Mouse (Mus musculus) spleen, postnatal 4 days (tissue): Measurements from ENCODE around the gene Snx1.

Experiments
- DNase-seq, 2 experiments: peaks; one replicate each; pipeline ENCODE4 v3.0.0; 2022; ENCODE audit warnings: low spot score in 2 of 2

Snx1 gene

DNA sequence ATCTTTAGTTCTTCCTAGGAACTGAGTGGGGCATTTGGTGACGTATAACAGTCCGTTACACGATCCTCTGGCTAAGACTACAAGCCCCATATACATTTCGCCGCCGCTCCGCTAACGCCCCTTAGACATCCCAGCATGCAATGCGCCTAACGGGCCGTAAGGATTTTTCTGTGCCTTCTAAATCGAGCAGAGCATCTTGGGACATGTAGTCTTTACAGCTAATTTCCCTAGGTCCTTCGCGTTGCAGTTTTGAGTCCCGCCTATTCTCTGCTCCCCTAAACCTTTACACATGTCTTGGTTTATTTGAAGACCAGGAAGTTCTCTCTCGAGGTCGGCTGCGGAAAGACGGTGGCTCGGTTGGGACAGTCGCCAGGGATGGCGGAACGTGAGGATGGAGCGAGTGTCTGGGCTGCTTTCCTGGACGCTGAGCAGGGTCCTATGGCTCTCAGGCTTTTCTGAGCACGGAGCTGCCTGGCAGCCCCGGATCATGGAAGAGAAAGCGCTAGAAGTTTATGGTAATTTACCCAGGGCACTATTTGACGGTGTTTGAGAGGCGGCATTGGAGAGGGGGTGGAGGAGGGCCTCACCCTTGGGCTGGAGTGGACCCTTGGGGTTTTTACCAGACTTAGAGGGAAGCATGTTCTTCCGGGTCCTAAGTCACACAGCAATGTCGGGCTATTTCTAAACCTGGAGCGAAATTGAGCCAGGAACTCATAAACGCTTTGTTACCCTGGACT is at the start of gene Snx1, which contains the start of gene Ciao2a:
TSS of gene Snx1 (minus strand) at position 132 of the 737 bp plus-strand sequence.
TSS of gene Ciao2a (plus strand) at position 156 of the 737 bp plus-strand sequence.
- DNase-seq: peak; percentile 95

DNA sequence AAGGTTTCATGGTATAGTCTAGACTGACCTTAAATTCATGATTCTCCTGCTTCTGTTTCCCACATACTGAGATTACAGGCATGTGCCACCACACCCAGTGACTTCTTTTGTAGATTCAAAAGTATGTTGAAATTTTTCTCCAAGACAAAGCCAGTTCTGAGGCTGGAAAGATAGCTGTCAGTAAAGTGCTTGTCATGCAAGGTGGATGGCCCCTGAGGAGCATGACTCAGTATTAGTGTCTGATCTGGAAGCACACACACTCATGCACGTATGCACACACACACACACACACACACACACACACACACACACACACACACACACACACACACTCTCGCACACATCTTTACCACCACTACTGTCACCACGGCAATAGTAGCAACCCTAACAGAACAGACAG is 48.6 kb upstream of the Snx1 start:
- DNase-seq: no peak

DNA sequence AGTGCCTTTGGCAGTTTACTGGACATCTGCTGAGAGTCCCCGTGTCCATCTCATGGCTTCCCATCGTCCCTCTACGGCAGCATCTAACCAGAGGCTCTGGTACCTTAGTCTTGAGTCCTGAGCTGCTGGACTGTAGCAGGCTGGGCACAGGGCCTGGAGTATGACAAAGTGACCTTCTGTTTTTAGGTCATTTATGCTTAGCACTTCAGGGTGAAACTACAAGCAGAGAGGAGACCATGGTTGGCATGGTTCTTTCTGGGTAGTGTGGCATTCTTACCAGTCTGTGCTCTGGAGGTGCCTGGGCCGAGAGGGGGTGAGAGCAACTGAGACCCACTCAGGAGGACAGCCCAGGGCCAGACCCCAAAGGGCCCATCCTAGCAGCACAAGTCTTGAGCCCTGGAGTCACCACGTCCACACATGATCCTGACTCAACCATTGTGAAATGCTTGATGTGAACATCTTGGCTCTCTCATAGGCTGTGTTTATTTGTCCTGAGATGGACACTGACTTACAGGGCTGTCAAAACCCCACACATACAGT is 47.0 kb upstream of the Snx1 start:
- DNase-seq: no peak

DNA sequence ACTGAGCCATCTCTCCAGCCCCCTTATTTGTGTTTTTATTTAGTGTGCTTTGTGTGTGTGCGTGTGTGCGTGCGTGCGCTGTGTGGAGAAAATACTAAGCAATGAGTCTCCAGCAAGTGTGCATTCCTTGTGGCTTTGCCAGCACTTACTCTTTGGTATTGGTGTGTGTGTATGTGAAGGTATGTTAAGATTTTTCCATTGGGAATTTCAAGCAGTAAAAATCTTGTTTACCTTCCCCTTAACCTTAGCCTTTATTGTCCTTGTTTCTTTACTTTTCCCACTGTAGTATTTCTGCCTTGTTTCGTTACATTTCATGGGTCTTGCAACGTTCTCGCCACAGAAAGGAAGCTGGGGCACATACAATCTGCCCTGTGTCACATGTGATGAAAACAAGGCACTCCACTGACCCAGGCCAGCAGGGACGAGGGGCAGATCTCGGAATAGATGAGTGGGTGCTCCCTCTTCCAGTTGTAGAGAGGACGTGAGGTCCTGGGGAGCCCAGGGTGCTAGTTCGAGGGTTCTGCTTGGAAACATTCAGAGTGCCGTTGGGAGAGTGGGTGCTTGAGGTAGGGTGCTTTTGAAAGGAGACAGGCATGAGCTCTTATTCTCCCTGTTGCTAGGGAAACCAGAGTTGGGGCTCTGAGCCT is 45.0 kb upstream of the Snx1 start:
- no peak for DNase-seq

DNA sequence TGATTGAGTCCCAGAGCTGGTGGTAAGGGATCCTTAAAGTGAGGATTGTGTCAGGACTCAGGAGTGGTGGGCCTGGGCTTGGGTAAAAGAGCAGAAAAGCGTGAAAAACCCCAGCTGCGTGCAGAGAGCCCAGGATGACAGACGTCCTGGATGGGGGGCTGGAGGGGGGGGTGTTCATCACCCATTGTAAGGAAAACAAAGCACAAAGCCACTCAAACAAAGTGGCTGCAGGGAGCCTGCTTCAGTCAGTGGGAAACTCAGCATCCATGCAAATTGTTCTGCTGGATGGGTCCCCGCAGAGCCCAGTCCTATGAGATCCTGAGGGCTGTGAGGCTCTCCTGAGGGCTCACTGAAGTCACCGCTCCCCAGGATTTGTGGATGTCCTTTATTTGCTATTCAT is 44.1 kb upstream of the Snx1 start:
- no peak for DNase-seq

DNA sequence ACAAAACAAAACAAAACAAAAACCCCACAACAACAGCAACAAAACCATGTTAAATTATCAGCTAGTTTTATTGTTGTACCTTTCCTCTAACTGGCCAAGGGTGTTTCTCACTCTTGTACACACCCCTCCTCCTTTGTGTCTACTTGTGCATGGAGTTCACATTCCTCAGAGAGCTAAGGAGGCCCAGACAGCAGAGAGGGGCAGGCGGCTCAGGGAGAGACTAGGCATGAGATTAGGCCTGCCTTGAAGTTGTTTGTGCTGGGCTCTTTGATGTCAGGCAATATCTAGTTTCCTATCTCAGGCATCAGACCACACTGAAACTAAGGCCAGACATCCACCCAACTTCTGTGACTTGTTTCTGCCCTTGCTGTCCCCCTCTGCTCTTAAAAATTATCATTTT is 41.8 kb upstream of the Snx1 start:
- no peak for DNase-seq

DNA sequence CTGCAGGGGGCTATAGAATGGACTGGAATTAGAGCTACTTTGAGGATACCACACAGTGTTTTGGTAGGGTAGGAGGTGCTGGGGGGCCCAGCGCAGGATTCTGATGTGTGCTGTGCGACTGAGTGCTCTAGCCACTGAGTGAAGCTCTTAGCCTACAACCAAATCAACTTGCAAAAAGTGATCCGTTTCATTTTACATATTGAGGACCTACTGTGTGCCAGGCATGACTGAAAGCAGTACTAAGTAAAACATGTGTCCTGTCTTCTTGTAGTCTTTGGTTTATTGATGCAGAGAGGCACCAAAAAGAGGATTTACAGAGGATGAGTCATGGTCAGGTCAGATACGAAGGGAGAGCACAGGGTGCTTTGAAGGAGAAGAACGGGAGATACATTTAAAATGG is 40.8 kb upstream of the Snx1 start:
- DNase-seq: no peak

DNA sequence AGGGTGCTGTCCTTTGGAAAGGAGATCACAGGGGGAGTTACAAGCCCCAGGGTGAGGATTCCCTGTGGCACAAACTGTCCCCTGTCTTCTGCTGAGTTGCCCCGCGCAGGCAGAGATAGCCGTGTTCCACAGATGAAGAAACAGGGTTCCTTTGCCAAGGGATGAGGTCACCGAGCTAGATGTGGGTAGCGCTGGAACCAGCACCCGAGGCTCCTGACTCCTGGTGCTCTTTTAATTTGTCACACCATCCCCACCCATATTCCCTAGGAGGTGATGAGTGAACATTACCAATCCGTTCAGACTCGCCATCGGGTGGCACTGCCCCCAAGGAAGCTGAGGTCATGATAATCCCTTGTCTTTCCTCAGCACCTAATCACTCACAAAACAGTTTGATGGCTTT is 36.6 kb upstream of the Snx1 start:
- DNase-seq: no peak

DNA sequence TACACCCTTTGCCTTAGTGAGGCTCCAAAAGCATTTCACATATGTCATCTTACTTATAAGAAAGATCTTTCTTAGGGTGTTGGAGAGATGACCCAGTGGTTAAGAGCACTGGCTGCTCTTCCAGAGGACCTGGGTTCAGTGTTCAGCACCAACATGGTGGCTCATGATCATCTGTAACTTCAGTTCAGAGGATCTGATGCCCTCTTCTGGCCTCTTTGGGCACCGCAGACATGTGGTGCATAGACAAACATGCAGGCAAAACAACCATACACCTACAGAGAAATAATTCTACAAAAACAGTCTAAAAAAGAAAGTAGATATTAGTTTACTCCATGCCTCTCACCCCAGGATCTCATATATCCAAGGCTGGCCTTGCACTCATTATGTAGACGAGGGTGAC is 33.8 kb upstream of the Snx1 start:
- DNase-seq: peak in 1 of 2 experiments; percentile 44

DNA sequence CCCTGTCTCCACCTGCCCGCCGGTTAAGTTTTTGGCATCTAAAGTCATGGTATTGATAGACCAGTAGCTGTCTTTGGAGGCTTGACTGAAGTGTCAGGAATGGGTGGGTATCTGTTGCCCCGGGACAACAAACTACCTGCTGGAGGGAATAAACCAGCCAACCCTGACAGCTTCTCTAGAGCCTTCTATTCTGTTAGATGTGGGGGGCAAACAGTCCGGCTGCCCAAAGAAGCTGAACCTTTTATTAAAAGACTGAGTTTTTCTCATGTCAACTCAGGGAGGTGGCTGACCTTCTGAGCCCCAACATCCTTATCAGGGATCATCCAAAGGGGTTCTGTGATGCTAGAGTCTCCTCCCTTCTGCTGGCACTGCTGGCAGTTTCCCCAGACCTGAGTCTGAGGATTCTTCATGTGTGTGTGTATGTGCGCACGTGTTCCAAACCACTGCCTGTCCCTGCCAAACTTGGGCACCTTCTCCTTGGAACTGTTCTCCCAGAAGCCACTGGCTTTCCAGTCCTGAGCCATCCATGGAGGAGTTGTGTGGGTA is 32.6 kb upstream of the Snx1 start:
- peak; percentile 66 to 72 for DNase-seq

DNA sequence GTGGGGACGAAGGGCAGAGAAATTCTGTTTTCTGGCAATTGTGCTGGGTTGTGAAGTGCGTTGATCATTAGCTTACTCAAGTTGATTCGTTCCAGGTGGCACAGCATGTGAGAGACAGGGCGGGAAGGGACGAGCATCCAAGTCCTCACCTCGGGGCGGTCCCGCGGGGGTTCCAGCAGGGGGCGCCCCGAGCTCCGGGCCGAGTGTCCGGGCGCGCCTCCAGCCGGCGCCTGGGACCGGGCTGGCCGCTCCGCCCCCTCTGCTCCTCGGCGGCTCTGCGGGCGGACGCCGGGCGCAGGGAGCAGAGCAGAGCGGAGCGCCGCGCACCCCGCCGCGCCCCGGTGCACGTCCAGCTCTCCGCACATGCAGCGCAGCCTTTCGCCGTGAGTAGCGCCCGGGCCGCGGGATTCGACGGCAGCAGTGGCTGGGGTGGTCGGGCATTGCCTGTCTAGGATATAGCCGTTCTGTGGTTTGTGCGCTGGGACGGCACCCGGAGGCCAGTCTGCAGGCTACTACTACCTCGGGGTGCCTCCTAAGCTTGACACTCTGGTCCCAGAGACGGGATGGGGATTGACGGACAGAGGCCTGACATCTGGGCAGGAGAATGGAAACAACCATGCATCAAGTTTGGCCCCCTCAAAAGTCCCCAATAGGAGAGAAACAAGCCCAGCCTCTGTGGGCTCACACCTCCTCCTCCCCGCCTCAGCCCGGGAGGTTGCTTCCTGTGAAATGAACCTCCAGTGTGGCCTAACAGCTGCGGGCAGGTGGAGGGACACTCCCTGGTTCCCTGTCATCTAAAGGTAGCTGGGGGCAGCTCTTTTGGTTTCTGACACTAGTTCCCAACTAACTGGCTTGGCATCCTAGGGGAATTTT is 31.8 kb upstream of the Snx1 start, which contains the start of gene Dapk2:
TSS of gene Dapk2 (plus strand) at position 266 of the 873 bp plus-strand sequence.
- DNase-seq: peak; percentile 92 to 99

DNA sequence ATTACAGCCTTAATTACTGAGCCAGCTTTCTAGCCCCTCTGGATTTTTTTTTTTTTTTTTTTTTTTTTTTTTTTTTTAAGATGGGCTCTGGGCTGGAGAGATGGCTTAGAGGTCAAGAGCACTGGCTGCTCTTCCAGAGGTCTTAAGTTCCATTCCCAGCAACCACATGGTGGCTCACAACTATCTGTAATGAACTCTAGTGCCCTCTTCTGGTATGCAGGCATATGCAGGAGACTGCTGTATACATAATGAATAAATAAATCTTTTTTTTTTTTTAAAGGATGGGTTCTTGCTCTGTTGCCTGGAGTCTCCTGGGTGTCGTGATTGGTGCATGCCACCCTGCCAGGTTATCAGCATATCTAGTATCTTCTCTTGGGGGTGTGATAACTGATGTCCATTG is 29.1 kb upstream of the Snx1 start:
- no peak for DNase-seq

DNA sequence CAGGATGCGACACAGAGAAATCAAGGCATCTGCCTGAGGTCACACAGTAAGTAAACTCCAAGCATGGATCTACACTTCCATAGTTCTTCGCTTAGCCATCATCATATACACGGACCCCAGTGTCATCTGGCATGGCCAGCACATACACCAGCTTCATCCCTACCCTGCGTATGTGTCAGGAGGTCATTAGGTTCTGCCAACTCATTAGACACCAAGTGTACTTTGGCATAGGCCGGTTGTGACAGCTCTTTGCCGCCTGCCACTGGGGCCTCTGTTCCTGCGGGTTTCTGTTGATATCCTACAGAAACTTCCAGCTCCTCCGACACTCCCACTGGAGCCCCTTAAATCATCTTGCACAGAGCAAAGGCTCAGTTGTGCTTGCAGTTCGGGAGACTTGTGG is 27.6 kb upstream of the Snx1 start:
- DNase-seq: no peak

DNA sequence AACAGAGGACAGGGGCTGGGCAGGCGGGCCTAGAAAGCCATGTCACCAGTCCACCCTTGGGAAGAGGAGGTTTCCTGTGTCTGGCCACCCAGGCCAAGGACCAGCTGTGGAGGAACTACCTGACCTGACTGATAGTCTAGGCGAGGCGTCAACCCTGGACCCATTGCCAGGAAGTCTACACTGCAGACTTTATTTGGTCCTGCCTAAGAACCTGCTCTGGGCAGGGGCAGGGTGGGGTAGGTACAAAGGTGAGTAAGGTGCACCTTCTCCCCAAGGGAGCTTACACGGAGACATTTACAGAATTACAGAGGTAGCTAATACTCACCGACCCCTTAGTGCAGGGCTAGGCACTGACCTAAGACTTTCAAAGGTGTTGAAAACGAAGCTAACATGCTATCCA is 27.2 kb upstream of the Snx1 start:
- DNase-seq: no peak

DNA sequence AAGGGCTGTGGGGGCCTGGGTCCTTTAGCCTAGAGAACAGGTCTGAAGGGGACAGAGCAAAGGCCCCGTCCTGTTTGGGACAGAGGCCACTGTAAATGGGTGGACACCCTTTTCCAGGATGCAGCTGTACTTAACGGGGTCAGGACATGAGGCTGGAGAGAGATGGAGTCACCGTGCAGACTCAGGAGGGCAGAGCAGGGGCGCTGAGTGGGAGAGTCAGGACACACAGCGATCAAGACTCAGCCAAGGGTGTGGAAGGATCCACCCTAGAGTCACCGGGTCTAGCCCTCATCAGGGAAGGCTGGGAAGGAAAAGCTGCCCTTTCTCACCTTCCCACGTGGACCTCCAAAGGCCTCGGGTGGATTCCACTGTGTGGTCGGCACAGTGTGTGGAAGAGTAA is 25.6 kb upstream of the Snx1 start:
- DNase-seq: no peak

DNA sequence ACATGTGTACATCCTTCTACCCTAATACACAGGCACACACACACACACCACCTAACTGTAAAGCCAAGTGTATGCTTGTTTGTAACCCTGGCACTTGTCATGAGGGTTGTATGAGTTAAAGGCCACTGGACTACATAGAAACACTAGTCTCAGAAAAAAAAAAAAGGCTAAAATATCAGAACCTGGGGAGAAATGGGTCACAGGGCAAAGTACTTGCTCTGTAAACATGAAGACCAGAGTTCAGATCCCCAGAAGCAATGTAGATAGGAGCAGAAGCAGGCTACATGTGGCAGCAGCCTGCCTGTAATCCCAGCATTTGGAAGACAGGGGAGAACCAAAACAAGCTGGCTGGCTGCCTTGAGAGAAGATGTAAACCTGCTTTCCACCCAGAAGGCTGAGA is 19.8 kb upstream of the Snx1 start:
- no peak for DNase-seq

DNA sequence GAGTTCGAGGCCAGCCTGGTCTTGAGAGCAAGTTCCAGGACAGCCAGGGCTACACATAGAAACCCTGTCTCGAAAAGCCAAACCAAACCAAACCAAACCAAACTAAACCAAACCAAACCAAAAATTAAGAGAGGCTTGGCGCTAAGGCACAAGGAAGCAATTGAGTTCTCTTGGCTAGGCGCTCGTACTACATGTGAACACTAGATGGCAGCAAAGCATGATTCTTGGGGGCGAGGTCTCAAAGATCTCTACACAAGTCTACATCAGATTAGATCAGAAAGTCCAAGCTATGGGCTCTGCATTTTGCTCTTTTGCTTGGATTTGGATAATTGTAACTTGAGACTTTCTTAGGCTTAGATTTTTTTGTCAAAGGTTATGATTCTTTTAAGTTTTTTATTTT is 17.9 kb upstream of the Snx1 start:
- DNase-seq: peak; percentile 72 to 83

DNA sequence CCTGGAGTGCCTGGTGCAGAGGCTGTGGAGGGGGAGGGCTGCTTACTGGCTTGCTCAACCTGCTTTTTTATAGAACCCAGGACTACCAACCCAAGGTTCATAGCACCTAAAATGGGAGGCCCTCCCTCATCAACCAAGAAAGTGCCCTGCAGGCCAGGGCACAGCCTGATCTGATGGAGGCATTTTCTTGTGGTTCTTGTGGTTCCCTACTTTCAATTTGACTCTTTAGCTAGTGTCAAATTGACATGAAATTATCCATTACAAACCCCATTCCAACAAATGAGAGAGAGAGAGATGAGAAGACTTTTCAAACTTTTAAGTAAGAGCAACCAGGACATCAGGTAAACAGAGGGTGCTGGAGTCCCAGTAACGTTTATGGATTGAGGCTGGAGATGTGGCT is 15.9 kb upstream of the Snx1 start:
- no peak for DNase-seq

DNA sequence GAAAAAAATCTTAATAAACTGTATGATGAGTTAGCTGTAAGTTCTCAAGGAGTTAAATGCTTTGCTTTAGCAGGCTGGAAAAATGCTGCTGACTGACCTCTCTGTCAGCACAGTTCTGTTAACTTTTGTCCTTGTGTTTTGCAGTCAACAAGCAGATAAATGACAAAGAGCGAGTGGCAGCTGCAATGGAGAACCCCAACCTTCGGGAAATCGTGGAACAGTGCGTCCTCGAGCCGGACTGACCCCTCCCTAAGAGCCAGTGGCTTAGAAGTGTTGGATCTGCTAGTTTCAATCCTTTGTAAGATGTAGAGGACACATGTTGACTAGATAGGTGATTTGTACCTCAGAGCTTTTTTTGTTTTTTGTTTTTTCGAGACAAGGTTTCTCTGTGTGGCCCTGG is 11.8 kb upstream of the Snx1 start:
- no peak for DNase-seq

DNA sequence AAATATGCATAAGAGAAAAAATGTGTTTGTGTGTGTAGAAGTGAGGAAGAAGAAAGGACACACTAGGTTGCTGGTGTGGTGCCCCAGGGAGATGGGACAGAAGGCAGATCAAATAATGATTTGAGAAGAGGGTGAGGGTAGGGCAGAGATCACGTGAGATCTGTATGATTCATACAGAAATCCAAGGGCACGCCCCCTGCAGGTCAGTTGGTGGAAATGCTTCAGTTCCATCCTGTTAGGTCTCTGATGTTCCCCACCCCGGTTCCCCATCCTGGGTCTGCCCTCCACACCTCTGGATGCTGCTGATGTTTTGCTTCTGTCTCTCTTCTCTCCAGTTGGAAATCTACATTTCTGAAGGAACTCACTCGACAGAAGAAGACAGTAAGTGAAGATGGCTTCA is 9.6 kb upstream of the Snx1 start:
- DNase-seq: peak; percentile 41 to 75

DNA sequence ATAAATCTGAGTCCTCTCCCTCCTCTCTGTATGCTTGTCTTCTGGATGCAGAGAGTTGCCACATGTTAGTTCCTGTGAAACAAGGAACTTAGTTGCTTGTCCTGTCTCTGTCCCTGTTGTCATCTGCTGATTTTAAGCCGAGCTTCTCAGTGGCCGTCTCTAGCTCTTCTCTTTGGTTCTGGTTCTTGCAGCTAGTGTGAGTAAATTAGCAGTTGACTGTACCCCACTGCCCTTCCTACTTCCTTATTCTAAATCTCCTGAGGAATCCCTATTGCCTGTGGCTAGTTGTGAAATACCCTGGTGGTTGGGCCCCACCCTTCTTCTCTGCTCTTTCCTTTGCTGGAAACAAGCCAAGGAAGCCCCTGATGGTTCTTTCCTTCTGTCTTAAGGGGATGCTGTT is 5.1 kb upstream of the Snx1 start:
- no peak for DNase-seq

DNA sequence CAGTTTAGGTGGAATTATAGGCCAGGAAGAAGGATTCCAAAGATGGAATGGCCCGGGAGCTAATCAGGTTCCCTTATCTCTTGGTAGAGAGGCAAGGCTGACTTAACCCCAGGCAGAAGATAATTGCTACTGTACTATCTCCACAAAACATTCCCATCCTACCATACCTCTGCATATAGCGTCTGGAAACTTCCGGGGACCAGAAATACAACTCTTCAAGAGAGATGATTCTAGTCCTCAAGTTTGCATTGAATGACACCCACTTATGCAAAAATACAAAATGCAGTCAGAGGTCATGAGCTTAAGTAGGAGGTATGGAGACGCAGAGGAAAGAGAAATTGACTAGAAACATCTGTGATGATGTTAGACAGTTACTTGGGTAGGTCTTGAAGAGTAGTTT is 1.5 kb upstream of the Snx1 start:
- no peak for DNase-seq
